Mouse (Mus musculus): Measurements from ENCODE around the gene Abcc6. TPM values are rescaled to one million over a fixed set of nuclear protein-coding genes. Genes with fewer than 3 reads are reported as not detected.
A peak's percentile ranks its signal among the peaks of the same experiment; 100 is the strongest.

The Abcc6 gene
- polyA plus RNA-seq, 1 experiment from 2014 or later = not detected

GRCm38 (mm10) chr7:46045882-46046281 lies 15.8 kb upstream of the Abcc6 start:
- no peaks in the 10 kb centered on the region for H3K27me3 ChIP-seq
- H3K4me3 ChIP-seq = no peak overlapping the region
- no peak for ATAC-seq (replicated peaks; ENCODE audit: insufficient number of reproducible peaks, insufficient read depth, low FRiP score, low read depth)
- WGBS = 80% methylated on average over 11 of the region's 11 CpGs
- no peak overlapping the region for H3K27ac ChIP-seq
- H3K9me3 ChIP-seq (replicated peaks) = no peaks in the 10 kb centered on the region
- peaks cover 58% of the 10 kb centered on the region for H3K36me3 ChIP-seq
- H3K9ac ChIP-seq = no peak overlapping the region
- H3K4me1 ChIP-seq (replicated peaks) = no peaks in the 10 kb centered on the region
- no peak overlapping the region for H3K4me2 ChIP-seq

- no peak overlapping the region for H3K4me3 ChIP-seq
- no peaks in the 10 kb centered on the region for H3K9me3 ChIP-seq (replicated peaks)
- no peaks in the 10 kb centered on the region for H3K4me1 ChIP-seq (replicated peaks)
- H3K9ac ChIP-seq = no peak overlapping the region
- no peak overlapping the region for H3K4me2 ChIP-seq
- no peaks in the 10 kb centered on the region for H3K27me3 ChIP-seq
- WGBS = 90% methylated on average over 10 of the region's 10 CpGs
- H3K36me3 ChIP-seq = peaks cover 57% of the 10 kb centered on the region
- ATAC-seq (replicated peaks; ENCODE audit: insufficient number of reproducible peaks, insufficient read depth, low FRiP score, low read depth) = no peak
- no peak overlapping the region for H3K27ac ChIP-seq
These were observed 14.0 kb upstream of the Abcc6 start for GRCm38 (mm10) chr7:46044106-46044505.

GRCm38 (mm10) chr7:46039873-46040272 lies 9.8 kb upstream of the Abcc6 start:
- H3K4me1 ChIP-seq (replicated peaks) = peaks cover 2% of the 10 kb centered on the region
- H3K27me3 ChIP-seq = no peaks in the 10 kb centered on the region
- no peaks in the 10 kb centered on the region for H3K9me3 ChIP-seq (replicated peaks)
- peaks cover 36% of the 10 kb centered on the region for H3K36me3 ChIP-seq
- H3K4me3 ChIP-seq = no peak overlapping the region
- no peak overlapping the region for H3K9ac ChIP-seq
- H3K27ac ChIP-seq = no peak overlapping the region
- WGBS = 72% methylated on average over 2 of the region's 2 CpGs
- H3K4me2 ChIP-seq = no peak overlapping the region
- ATAC-seq (replicated peaks; ENCODE audit: insufficient number of reproducible peaks, insufficient read depth, low FRiP score, low read depth) = no peak

- Histone ChIP-seq H3K27ac (no peak overlapping the region), H3K4me3 (no peak overlapping the region), H3K4me2 (no peak overlapping the region), H3K9me3 (replicated peaks) (no peaks in the 10 kb centered on the region), H3K9ac (no peak overlapping the region), H3K4me1 (replicated peaks) (peaks cover 11% of the 10 kb centered on the region), H3K27me3 (no peaks in the 10 kb centered on the region), H3K36me3 (peaks cover 23% of the 10 kb centered on the region)
- ATAC-seq (replicated peaks; ENCODE audit: insufficient number of reproducible peaks, insufficient read depth, low FRiP score, low read depth) = no peak
- 86% methylated on average over 6 of the region's 6 CpGs for WGBS
These were observed 7.3 kb upstream of the Abcc6 start for GRCm38 (mm10) chr7:46037433-46037832.

- Histone ChIP-seq H3K4me3 (no peak overlapping the region), H3K27me3 (no peaks in the 10 kb centered on the region), H3K36me3 (peaks cover 10% of the 10 kb centered on the region; the same call in 1 of the 2 replicates), H3K9ac (no peak overlapping the region), H3K9me3 (replicated peaks) (no peaks in the 10 kb centered on the region), H3K4me1 (replicated peaks) (peaks cover 11% of the 10 kb centered on the region), H3K4me2 (no peak overlapping the region), H3K27ac (no peak overlapping the region)
- no peak for ATAC-seq (replicated peaks; ENCODE audit: insufficient number of reproducible peaks, insufficient read depth, low FRiP score, low read depth)
- WGBS = 52% methylated on average over 2 of the region's 2 CpGs
These were observed 5.4 kb upstream of the Abcc6 start for GRCm38 (mm10) chr7:46035468-46035867.

- Histone ChIP-seq H3K4me1 (replicated peaks) (peaks cover 14% of the 10 kb centered on the region), H3K27ac (no peak overlapping the region), H3K4me2 (peak overlapping the region; percentile 84; the same call in 1 of the 2 replicates), H3K27me3 (no peaks in the 10 kb centered on the region), H3K9ac (no peak overlapping the region), H3K4me3 (peak overlapping the region; percentile 97; the same call in 1 of the 2 replicates), H3K36me3 (peaks cover 10% of the 10 kb centered on the region; the same call in 1 of the 2 replicates), H3K9me3 (replicated peaks) (no peaks in the 10 kb centered on the region)
- 75% methylated on average over 2 of the region's 2 CpGs for WGBS
- no peak for ATAC-seq (replicated peaks; ENCODE audit: insufficient number of reproducible peaks, insufficient read depth, low FRiP score, low read depth)
These were observed 4.9 kb upstream of the Abcc6 start for GRCm38 (mm10) chr7:46034991-46035390.

GRCm38 (mm10) chr7:46033870-46034337 lies 3.8 kb upstream of the Abcc6 start:
- H3K9me3 ChIP-seq (replicated peaks) = no peaks in the 10 kb centered on the region
- ATAC-seq (replicated peaks; ENCODE audit: insufficient number of reproducible peaks, insufficient read depth, low FRiP score, low read depth) = no peak; the same call in 1 of the 2 replicates
- peaks cover 16% of the 10 kb centered on the region for H3K4me1 ChIP-seq (replicated peaks)
- no peak overlapping the region for H3K27ac ChIP-seq
- under 1% methylated on average over 35 of the region's 35 CpGs for WGBS
- peaks cover 3% of the 10 kb centered on the region; the same call in 1 of the 2 replicates for H3K36me3 ChIP-seq
- H3K4me2 ChIP-seq = peak overlapping the region; percentile 84
- H3K4me3 ChIP-seq = peak overlapping the region; percentile 97
- peak overlapping the region; percentile 93 for H3K9ac ChIP-seq
- no peaks in the 10 kb centered on the region for H3K27me3 ChIP-seq

GRCm38 (mm10) chr7:46033109-46033869 lies 3.2 kb upstream of the Abcc6 start, which contains the start of gene Nomo1:
Gene Nomo1, plus strand, starts transcription at chr7:46033698.
- WGBS = 5% methylated on average over 44 of the region's 44 CpGs

GRCm38 (mm10) chr7:46031075-46031474 lies 973 bp upstream of the Abcc6 start:
- no peak overlapping the region for H3K27ac ChIP-seq
- ATAC-seq (replicated peaks; ENCODE audit: insufficient number of reproducible peaks, insufficient read depth, low FRiP score, low read depth) = no peak
- no peak overlapping the region for H3K4me3 ChIP-seq
- peaks cover 16% of the 10 kb centered on the region for H3K4me1 ChIP-seq (replicated peaks)
- no peak overlapping the region for H3K9ac ChIP-seq
- no peaks in the 10 kb centered on the region for H3K9me3 ChIP-seq (replicated peaks)
- no peaks in the 10 kb centered on the region for H3K36me3 ChIP-seq
- WGBS = 60% methylated on average over 2 of the region's 2 CpGs
- H3K4me2 ChIP-seq = no peak overlapping the region
- H3K27me3 ChIP-seq = no peaks in the 10 kb centered on the region

More at GRCm38 (mm10) chr7:46033109-46033869, 3.2 kb upstream of the Abcc6 start, which contains the start of gene Nomo1:
- Histone ChIP-seq H3K4me3 (peak within 1 kb of the TSS; percentile 97), H3K4me1 (replicated peaks) (peaks cover 16% of the 10 kb centered on the region), H3K27me3 (no peaks in the 10 kb centered on the region), H3K9me3 (replicated peaks) (no peaks in the 10 kb centered on the region), H3K36me3 (no peaks in the 10 kb centered on the region), H3K4me2 (peak within 1 kb of the TSS; percentile 84), H3K27ac (no peak within 1 kb of the TSS), H3K9ac (peak within 1 kb of the TSS; percentile 93)
- ATAC-seq (replicated peaks; ENCODE audit: insufficient number of reproducible peaks, insufficient read depth, low FRiP score, low read depth) = peak; percentile 91

- Histone ChIP-seq H3K36me3 (no peaks in the 10 kb centered on the region), H3K27ac (no peak overlapping the region), H3K9me3 (replicated peaks) (no peaks in the 10 kb centered on the region), H3K4me2 (peak overlapping the region; percentile 37; the same call in 1 of the 2 replicates), H3K9ac (0 out of 2 replicates have a peak overlapping the region, but pooled peaks have one; percentile 1), H3K27me3 (no peaks in the 10 kb centered on the region), H3K4me3 (no peak overlapping the region), H3K4me1 (replicated peaks) (peaks cover 10% of the 10 kb centered on the region)
- 67% methylated on average over 9 of the region's 9 CpGs for WGBS
- ATAC-seq (replicated peaks; ENCODE audit: insufficient number of reproducible peaks, insufficient read depth, low FRiP score, low read depth) = no peak
These were observed 580 bp downstream of the Abcc6 start for GRCm38 (mm10) chr7:46029299-46030144.

GRCm38 (mm10) chr7:46028681-46029080 lies 1.4 kb downstream of the Abcc6 start:
- WGBS = 80% methylated on average over 10 of the region's 10 CpGs
- H3K9ac ChIP-seq = no peak overlapping the region

More at GRCm38 (mm10) chr7:46028681-46029080, 1.4 kb downstream of the Abcc6 start:
- Histone ChIP-seq H3K36me3 (no peaks in the 10 kb centered on the region), H3K9me3 (replicated peaks) (no peaks in the 10 kb centered on the region), H3K27me3 (no peaks in the 10 kb centered on the region), H3K27ac (no peak overlapping the region), H3K4me3 (no peak overlapping the region), H3K4me2 (no peak overlapping the region), H3K4me1 (replicated peaks) (0 out of 2 replicates have a peak, but pooled peaks cover 5% of the 10 kb centered on the region)
- ATAC-seq (replicated peaks; ENCODE audit: insufficient number of reproducible peaks, insufficient read depth, low FRiP score, low read depth) = no peak

Measured in heart, embryonic 15.5 days (tissue).